Mouse (Mus musculus) urinary bladder, postnatal 36 days (tissue): Measurements from ENCODE around the gene Rrp15.

Experiments
- DNase-seq, 2 experiments: peaks; one replicate each; pipeline ENCODE4 v3.0.0; 2022; ENCODE audit warnings: low spot score in 2 of 2, mixed read lengths in 1 of 2

Rrp15 gene

DNA sequence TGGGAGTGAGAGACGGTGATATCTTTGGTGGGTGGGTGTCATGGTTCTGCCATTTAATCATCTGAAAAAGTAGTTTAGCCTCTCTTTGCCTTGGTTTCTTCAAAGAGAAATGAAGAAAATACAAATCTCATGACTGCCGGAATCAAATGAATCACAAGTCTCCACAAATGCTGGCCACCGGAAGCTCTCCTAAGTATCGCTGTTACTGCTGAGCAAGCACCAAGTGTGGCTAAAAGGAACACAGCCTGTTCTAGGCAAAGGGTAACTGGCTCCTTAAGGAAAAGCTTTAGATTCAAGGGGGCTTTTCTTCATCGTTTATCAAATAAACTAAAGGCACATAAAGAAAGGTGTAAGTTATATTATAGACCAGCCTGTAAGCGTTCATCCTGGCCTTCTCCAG, 73.9 kb downstream of the Rrp15 start:
- no peak for DNase-seq

GRCm38 (mm10) chr1:186674621-186675020, 74.5 kb downstream of the Rrp15 start:
- DNase-seq: no peak

DNA sequence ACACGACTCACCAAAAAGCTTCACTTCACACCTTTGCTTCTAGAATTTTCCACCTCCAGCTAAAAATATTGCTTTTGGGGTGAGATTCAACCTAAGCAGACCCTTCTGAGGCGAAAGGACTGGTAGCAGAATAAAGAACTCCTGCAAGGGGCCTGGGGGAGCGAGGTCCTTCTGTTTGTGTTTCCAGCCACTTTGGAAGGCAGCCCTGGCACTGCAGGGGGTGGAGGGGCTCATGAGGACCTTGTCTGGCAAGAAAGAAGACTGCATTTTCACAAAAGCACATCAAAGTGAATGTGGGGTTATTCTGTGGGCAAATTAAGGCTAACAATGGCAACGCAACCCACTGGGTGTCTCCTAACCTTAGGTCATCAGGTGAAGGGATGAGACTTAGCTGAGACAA, 76.0 kb downstream of the Rrp15 start:
- no peak for DNase-seq
